In genomic region chr4:120284187-120284586, GRCm38 (mm10) we compare ENCODE assay signal across 13 mouse cellular contexts. TPM values are rescaled to one million over a fixed set of nuclear protein-coding genes. Genes with fewer than 3 reads are reported as not detected.
A peak's percentile ranks its signal among the peaks of the same experiment; 100 is the strongest.
DNase-seq lines count a peak whose midpoint lies in the region; ATAC-seq and TF ChIP-seq lines count a peak whose summit lies in the region.
"Had no signal": no experiment of that assay in that cellular context is flagged by ENCODE, and none has a peak within 500 bp of the region (broad histone marks: within the 10 kb centered on the region; RNA-seq: fewer than 3 reads in every experiment).

No protein-coding gene starts in this region.

- no peaks in the 10 kb centered on the region for H3K9me3 ChIP-seq in embryonic facial prominence, embryonic 15.5 days (replicated peaks)
- H3K9me3 ChIP-seq in embryonic facial prominence, embryonic 10.5 days: no peaks in the 10 kb centered on the region
- H3K9me3 ChIP-seq in midbrain, embryonic 16.5 days (replicated peaks; ENCODE audit: control insufficient read depth, low read length, poor library complexity, severe bottlenecking): no peaks in the 10 kb centered on the region
- H3K9me3 ChIP-seq: embryonic facial prominence, embryonic 13.5 days had no signal

- H3K36me3 ChIP-seq in embryonic facial prominence, embryonic 15.5 days: no peaks in the 10 kb centered on the region
- H3K36me3 ChIP-seq in embryonic facial prominence, embryonic 10.5 days (replicated peaks): no peaks in the 10 kb centered on the region
- H3K36me3 ChIP-seq in midbrain, embryonic 16.5 days (ENCODE audit: control insufficient read depth, insufficient read depth, low read length): no peaks in the 10 kb centered on the region
- H3K36me3 ChIP-seq: embryonic facial prominence, embryonic 13.5 days had no signal

- H3K4me3 ChIP-seq in embryonic facial prominence, embryonic 15.5 days (replicated peaks): 0 out of 2 replicates have a peak overlapping the region, but pooled peaks have one; percentile 69
- H3K4me3 ChIP-seq in embryonic facial prominence, embryonic 10.5 days: no peak overlapping the region
- H3K4me3 ChIP-seq in cortical plate, adult 2 months (ENCODE audit: insufficient read depth, low read length): peak overlapping the region; percentile 81
- peak overlapping the region; percentile 15 for H3K4me3 ChIP-seq in midbrain, embryonic 16.5 days (ENCODE audit: low read depth, low read length)
- H3K4me3 ChIP-seq: embryonic facial prominence, embryonic 13.5 days had no signal

- WGBS in embryonic facial prominence, embryonic 15.5 days: 59% methylated on average over 1 of the region's 1 CpGs
- WGBS in embryonic facial prominence, embryonic 10.5 days: 76% methylated on average over 1 of the region's 1 CpGs
- 82% methylated on average over 1 of the region's 1 CpGs for WGBS in midbrain, embryonic 16.5 days

- no peak overlapping the region for H3K27ac ChIP-seq in embryonic facial prominence, embryonic 15.5 days (replicated peaks)
- no peak overlapping the region for H3K27ac ChIP-seq in embryonic facial prominence, embryonic 10.5 days (replicated peaks)
- no peak overlapping the region for H3K27ac ChIP-seq in cortical plate, adult 2 months (ENCODE audit: insufficient read depth, low read length)
- no peak overlapping the region for H3K27ac ChIP-seq in midbrain, embryonic 16.5 days (ENCODE audit: low read length)

- 0 out of 2 replicates have a peak, but pooled peaks have one; percentile 27 for TF ChIP-seq CTCF in cortical plate, adult 2 months (IDR thresholded peaks at IDR 0.05; ENCODE audit: extremely low read depth, insufficient read depth, low read length)

- no peak for TF ChIP-seq POLR2A in cortical plate, adult 2 months (IDR thresholded peaks at IDR 0.05; ENCODE audit: extremely low read depth, insufficient read depth, low read length)

- ATAC-seq in embryonic facial prominence, embryonic 15.5 days (ENCODE audit: insufficient number of reproducible peaks, low FRiP score, low TSS enrichment, low read depth): no peak
- ATAC-seq in midbrain, embryonic 16.5 days: no peak
- ATAC-seq: inflammation-experienced regulatory T-cells, adult 6 months had no signal

- no peak overlapping the region for H3K4me2 ChIP-seq in embryonic facial prominence, embryonic 15.5 days (replicated peaks)
- H3K4me2 ChIP-seq in midbrain, embryonic 16.5 days (ENCODE audit: low read length): peak overlapping the region; percentile 91

- no peak for DNase-seq in embryonic facial prominence, embryonic 10.5 days (ENCODE audit: low spot score)
- DNase-seq in layer of hippocampus, postnatal 14 days (ENCODE audit: low spot score in 2 of 2): peak; percentile 19 to 29
- DNase-seq in layer of hippocampus, postnatal 25 days (ENCODE audit: extremely low spot score in 1 of 2, low spot score in 1 of 2): no peak
- DNase-seq in urinary bladder, adult 18-20 months (ENCODE audit: low spot score in 2 of 2): no peak
- no peak for DNase-seq in spleen, postnatal 14 days (ENCODE audit: low spot score in 2 of 2)
- DNase-seq: adrenal gland, postnatal 14 days; cerebellum, adult 11 months; lung, postnatal 14 days had no signal

- peaks cover 40% of the 10 kb centered on the region for H3K27me3 ChIP-seq in embryonic facial prominence, embryonic 15.5 days
- H3K27me3 ChIP-seq in embryonic facial prominence, embryonic 10.5 days (replicated peaks; ENCODE audit: low read depth, poor library complexity, severe bottlenecking): peaks cover 96% of the 10 kb centered on the region
- no peaks in the 10 kb centered on the region for H3K27me3 ChIP-seq in midbrain, embryonic 16.5 days (ENCODE audit: control insufficient read depth, insufficient read depth, low read depth, low read length)

- H3K9ac ChIP-seq in embryonic facial prominence, embryonic 15.5 days: no peak overlapping the region
- H3K9ac ChIP-seq in midbrain, embryonic 16.5 days (ENCODE audit: low read depth, low read length): no peak overlapping the region
- H3K9ac ChIP-seq: embryonic facial prominence, embryonic 13.5 days had no signal

- H3K4me1 ChIP-seq in embryonic facial prominence, embryonic 15.5 days: peaks cover 60% of the 10 kb centered on the region
- H3K4me1 ChIP-seq in embryonic facial prominence, embryonic 10.5 days: peaks cover 54% of the 10 kb centered on the region
- H3K4me1 ChIP-seq in cortical plate, adult 2 months (ENCODE audit: control insufficient read depth, insufficient read depth, low read length): peaks cover 4% of the 10 kb centered on the region
- H3K4me1 ChIP-seq in midbrain, embryonic 16.5 days (ENCODE audit: control insufficient read depth, insufficient read depth, low read length): peaks cover 53% of the 10 kb centered on the region

RNA-seq across cellular contexts. Expression of gene Foxo6, which starts 3.0 kb away (rescaled TPM):
- 0.95 and 1.0 TPM in 2 replicates for polyA plus RNA-seq in embryonic facial prominence, embryonic 15.5 days (2015; fragmentation: Nextera tagmentation; extraction: Ambion mirVana)
- 0.05 and 0.21 TPM in 2 replicates for polyA plus RNA-seq in embryonic facial prominence, embryonic 10.5 days (2016; fragmentation: Nextera tagmentation; extraction: Ambion mirVana)
- 10 to 100 TPM; 42.8 to 47.4 TPM for total RNA-seq in layer of hippocampus, postnatal 14 days (2021)
- total RNA-seq in layer of hippocampus, postnatal 25 days (2021): 10 to 100 TPM; 36.3 to 37.4 TPM
- 8.5 and 9.5 TPM in 2 replicates for polyA plus RNA-seq in cortical plate, adult 2 months (2012; rRNA removed)
- polyA plus RNA-seq in midbrain, embryonic 16.5 days (2015; fragmentation: Nextera tagmentation; extraction: Ambion mirVana): 1.1 and 1.4 TPM in 2 replicates
- polyA plus RNA-seq: inflammation-experienced regulatory T-cells, adult 6 months had no signal

Comparison
In these comparisons a context has a peak if more than half of its experiments do, and no peak if none do; other contexts are left out.
1. DNase-seq: peak in layer of hippocampus, postnatal 14 days (2 of 2); none in embryonic facial prominence, embryonic 10.5 days (single experiment), layer of hippocampus, postnatal 25 days (0 of 2), urinary bladder, adult 18-20 months (0 of 2) and spleen, postnatal 14 days (0 of 2).